Mouse (Mus musculus) thymus, postnatal 14 days (tissue): ENCODE results near the gene Vps33b.
A peak's percentile ranks its signal among the peaks of the same experiment; 100 is the strongest.

Source experiments
- DNase-seq: peaks from one replicate; pipeline ENCODE4 v3.0.0; 2021

Gene Vps33b

GRCm38 (mm10) chr7:80273456-80273855 lies 4.0 kb downstream of the Vps33b start:
- DNase-seq, result no peak

- no peak for DNase-seq
Measured at GRCm38 (mm10) chr7:80276374-80276773, 6.9 kb downstream of the Vps33b start.

- DNase-seq, result no peak
Measured at GRCm38 (mm10) chr7:80280032-80280431, 10.6 kb downstream of the Vps33b start.

- DNase-seq, result no peak
Measured at GRCm38 (mm10) chr7:80280998-80281397, 11.5 kb downstream of the Vps33b start.

- no peak for DNase-seq
Measured at GRCm38 (mm10) chr7:80281646-80282045, 12.2 kb downstream of the Vps33b start.

GRCm38 (mm10) chr7:80283226-80283918 lies 13.9 kb downstream of the Vps33b start:
- no peak for DNase-seq

GRCm38 (mm10) chr7:80284391-80284790 lies 14.9 kb downstream of the Vps33b start:
- DNase-seq, result no peak

- peak; percentile 72 for DNase-seq
Measured at GRCm38 (mm10) chr7:80285725-80286124, 16.3 kb downstream of the Vps33b start.

GRCm38 (mm10) chr7:80287736-80288135 lies 18.3 kb downstream of the Vps33b start:
- DNase-seq, result peak; percentile 33

- DNase-seq, result peak; percentile 99
Measured at GRCm38 (mm10) chr7:80294062-80294763, 24.8 kb downstream of the Vps33b start, which contains the start of gene Prc1. Gene Prc1, plus strand, starts transcription at chr7:80294450.

GRCm38 (mm10) chr7:80294764-80295648 lies 25.6 kb downstream of the Vps33b start:
- DNase-seq, result peak; percentile 17

- no peak for DNase-seq
Measured at GRCm38 (mm10) chr7:80296462-80296861, 27.0 kb downstream of the Vps33b start.

- DNase-seq, result no peak
Measured at GRCm38 (mm10) chr7:80297041-80297440, 27.6 kb downstream of the Vps33b start.

GRCm38 (mm10) chr7:80298754-80299153 lies 29.3 kb downstream of the Vps33b start:
- DNase-seq, result no peak

GRCm38 (mm10) chr7:80299568-80299967 lies 30.1 kb downstream of the Vps33b start:
- no peak for DNase-seq

GRCm38 (mm10) chr7:80301522-80301921 lies 32.1 kb downstream of the Vps33b start:
- peak; percentile 24 for DNase-seq

GRCm38 (mm10) chr7:80307766-80308165 lies 38.3 kb downstream of the Vps33b start:
- no peak for DNase-seq

- DNase-seq, result no peak
Measured at GRCm38 (mm10) chr7:80310771-80311170, 41.3 kb downstream of the Vps33b start.

GRCm38 (mm10) chr7:80315733-80316132 lies 46.3 kb downstream of the Vps33b start:
- DNase-seq, result no peak

- no peak for DNase-seq
Measured at GRCm38 (mm10) chr7:80317439-80318115, 48.1 kb downstream of the Vps33b start.

- DNase-seq, result no peak
Measured at GRCm38 (mm10) chr7:80318670-80319069, 49.2 kb downstream of the Vps33b start.

- no peak for DNase-seq
Measured at GRCm38 (mm10) chr7:80319846-80320496, 50.5 kb downstream of the Vps33b start.
